Mouse (Mus musculus) MEL (cell line): ENCODE measurements around the gene Agbl1.

Experiments
- CHD1 ChIP-seq: IDR thresholded peaks from 2 replicates; pipeline ENCODE4 v1.6.1; 2012; ENCODE audit warnings: low read depth, mild to moderate bottlenecking, inconsistent platforms, low read length, improper control_type of control experiment
- CHD2 ChIP-seq: IDR thresholded peaks from 2 replicates; pipeline ENCODE4 v1.6.1; 2011; ENCODE audit warnings: low read length, improper control_type of control experiment
- CTCF ChIP-seq, 3 experiments: IDR thresholded peaks in 2 of 3; conservative IDR thresholded peaks in 1 of 3; 2 replicates each; pipeline ENCODE4 v1.5.1; 2011 to 2012; ENCODE audit warnings: low read length in 3 of 3, low read depth in 2 of 3, mild to moderate bottlenecking in 2 of 3, improper control_type of control experiment in 1 of 3, inconsistent platforms in 1 of 3, mixed read lengths in 1 of 3, moderate library complexity in 1 of 3; ENCODE audit not compliant: control insufficient read depth in 1 of 3, insufficient read depth in 1 of 3, poor library complexity in 1 of 3, severe bottlenecking in 1 of 3
- ELF1 ChIP-seq: IDR thresholded peaks from 2 replicates; pipeline ENCODE4 v1.6.1; 2014; ENCODE audit warnings: low read depth, mild to moderate bottlenecking, inconsistent platforms, low read length, improper control_type of control experiment, moderate library complexity
- MAX ChIP-seq: IDR thresholded peaks from 2 replicates; pipeline ENCODE4 v1.6.1; 2011; ENCODE audit warnings: low read length, improper control_type of control experiment
- MAZ ChIP-seq: IDR thresholded peaks from 2 replicates; pipeline ENCODE4 v1.6.1; 2012; ENCODE audit warnings: low read depth, mild to moderate bottlenecking, inconsistent platforms, low read length, improper control_type of control experiment
- POLR2A ChIP-seq, 2 experiments: IDR thresholded peaks; 2 replicates each; pipeline ENCODE4 v1.6.1; 2011 to 2012; ENCODE audit warnings: low read length in 2 of 2, mild to moderate bottlenecking in 2 of 2, control low read depth in 1 of 2, improper control_type of control experiment in 1 of 2, low read depth in 1 of 2, moderate library complexity in 1 of 2; ENCODE audit not compliant: control insufficient read depth in 1 of 2, insufficient read depth in 1 of 2, poor library complexity in 1 of 2
- SIN3A ChIP-seq: IDR thresholded peaks from 2 replicates; pipeline ENCODE4 v1.6.1; 2012; ENCODE audit warnings: low read length, improper control_type of control experiment, inconsistent platforms
- USF1 ChIP-seq: IDR thresholded peaks from 2 replicates; pipeline ENCODE4 v1.6.1; 2014; ENCODE audit warnings: low read depth, mild to moderate bottlenecking, inconsistent platforms, low read length, improper control_type of control experiment, moderate library complexity

DNA sequence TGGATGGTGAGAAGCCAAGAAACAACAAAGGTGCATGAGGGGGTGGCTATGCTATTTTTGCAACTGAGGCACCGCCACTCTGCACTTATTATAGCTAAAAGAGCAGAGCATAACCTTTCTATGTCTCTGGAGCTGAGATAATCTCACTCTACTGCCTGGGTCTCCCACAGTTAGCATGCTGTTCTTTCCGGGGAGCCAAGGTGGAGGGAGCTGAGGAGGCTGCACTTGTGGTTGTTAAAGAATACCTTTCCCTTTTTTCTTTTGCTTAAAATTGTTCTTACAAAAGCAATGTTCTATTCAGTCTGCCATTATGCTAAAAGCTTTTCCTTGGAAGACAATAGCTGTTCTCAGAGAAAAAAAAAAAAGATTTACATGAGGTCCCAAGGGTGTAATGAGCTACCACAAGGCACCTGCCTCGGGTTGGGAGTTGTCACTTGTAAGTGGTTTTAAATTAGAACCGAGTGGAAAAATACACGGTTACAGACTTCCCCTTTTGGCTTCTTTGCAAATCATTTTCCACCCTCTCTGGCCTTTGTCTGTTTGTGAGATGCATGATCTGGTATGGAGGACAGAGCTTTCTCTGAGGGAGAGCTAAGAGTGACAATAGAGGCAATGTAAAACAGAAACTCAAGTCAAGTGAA, 232.8 kb downstream of the Agbl1 start:
- TF ChIP-seq CTCF (IDR thresholded peaks at IDR 0.05 in 2 of 3, conservative IDR thresholded peaks at IDR 0.05 in 1 of 3; ENCODE audit: control insufficient read depth in 1 of 3, insufficient read depth in 1 of 3, low read depth in 2 of 3, low read length in 3 of 3, poor library complexity in 1 of 3, severe bottlenecking in 1 of 3) (no peak), USF1 (no peak), SIN3A (no peak), CHD1 (no peak), ELF1 (no peak), MAX (no peak), MAZ (no peak), CHD2 (no peak), POLR2A (IDR thresholded peaks at IDR 0.05; ENCODE audit: control insufficient read depth in 1 of 2, insufficient read depth in 1 of 2, low read depth in 1 of 2, low read length in 2 of 2, poor library complexity in 1 of 2) (no peak)
